Mouse (Mus musculus): ENCODE measurements around the gene Usf3.

Gene Usf3

GRCm38 (mm10) chr16:44238835-44239263 is 65.8 kb downstream of the Usf3 start:
- no peak for DNase-seq (ENCODE audit: low read depth)

- DNase-seq (ENCODE audit: low read depth) = no peak
Observed at GRCm38 (mm10) chr16:44240406-44240805, 67.4 kb downstream of the Usf3 start.

- peak; percentile 82 for DNase-seq (ENCODE audit: low read depth)
Observed at GRCm38 (mm10) chr16:44242633-44243032, 69.6 kb downstream of the Usf3 start.

- DNase-seq (ENCODE audit: low read depth) = no peak
Observed at GRCm38 (mm10) chr16:44243323-44243722, 70.3 kb downstream of the Usf3 start.

GRCm38 (mm10) chr16:44249985-44250384 is 76.9 kb downstream of the Usf3 start:
- DNase-seq (ENCODE audit: low read depth) = no peak

- no peak for DNase-seq (ENCODE audit: low read depth)
Observed at GRCm38 (mm10) chr16:44252735-44253134, 79.7 kb downstream of the Usf3 start.

GRCm38 (mm10) chr16:44253797-44254634 is 81.0 kb downstream of the Usf3 start:
- DNase-seq (ENCODE audit: low read depth) = no peak

- no peak for DNase-seq (ENCODE audit: low read depth)
Observed at GRCm38 (mm10) chr16:44254698-44255097, 81.7 kb downstream of the Usf3 start.

- no peak for DNase-seq (ENCODE audit: low read depth)
Observed at GRCm38 (mm10) chr16:44257476-44257875, 84.4 kb downstream of the Usf3 start.

GRCm38 (mm10) chr16:44264916-44265315 is 91.9 kb downstream of the Usf3 start:
- DNase-seq (ENCODE audit: low read depth) = no peak

GRCm38 (mm10) chr16:44265562-44265961 is 92.5 kb downstream of the Usf3 start:
- no peak for DNase-seq (ENCODE audit: low read depth)

- DNase-seq (ENCODE audit: low read depth) = no peak
Observed at GRCm38 (mm10) chr16:44268541-44269215, 95.6 kb downstream of the Usf3 start.

GRCm38 (mm10) chr16:44269578-44269977 is 96.5 kb downstream of the Usf3 start:
- DNase-seq (ENCODE audit: low read depth) = no peak

- no peak for DNase-seq (ENCODE audit: low read depth)
Observed at GRCm38 (mm10) chr16:44270606-44271005, 97.6 kb downstream of the Usf3 start.

- DNase-seq (ENCODE audit: low read depth) = no peak
Observed at GRCm38 (mm10) chr16:44271371-44272038, 98.5 kb downstream of the Usf3 start.

Measured in induced T-regulatory cell, adult 2 months (primary cell).